Mouse (Mus musculus) CH12.LX (cell line): ENCODE results near the gene Rftn2.

Experiments
- CTCF ChIP-seq, 2 experiments: IDR thresholded peaks in 1 of 2; conservative IDR thresholded peaks in 1 of 2; 2 replicates each; pipeline ENCODE4 v1.5.1; 2011 to 2012; ENCODE audit warnings: low read depth in 2 of 2, low read length in 2 of 2, improper control_type of control experiment in 1 of 2, inconsistent platforms in 1 of 2, mild to moderate bottlenecking in 1 of 2, moderate library complexity in 1 of 2
- HCFC1 ChIP-seq: IDR thresholded peaks from 2 replicates; pipeline ENCODE4 v1.6.1; 2012; ENCODE audit warnings: low read depth, mild to moderate bottlenecking, inconsistent platforms, low read length, improper control_type of control experiment
- MYC ChIP-seq: IDR thresholded peaks from 2 replicates; pipeline ENCODE4 v1.6.1; 2011; ENCODE audit warnings: low read depth, mild to moderate bottlenecking, improper control_type of control experiment, low read length
- POLR2A ChIP-seq: IDR thresholded peaks from 2 replicates; pipeline ENCODE4 v1.6.1; 2011; ENCODE audit warnings: low read depth, mild to moderate bottlenecking, improper control_type of control experiment, low read length
- RCOR1 ChIP-seq: conservative IDR thresholded peaks from 2 replicates; pipeline ENCODE4 v1.6.1; 2012; ENCODE audit warnings: low read depth, mild to moderate bottlenecking, inconsistent platforms, low read length, improper control_type of control experiment
- USF2 ChIP-seq: conservative IDR thresholded peaks from 2 replicates; pipeline ENCODE4 v1.6.1; 2011; ENCODE audit warnings: low read depth, low read length, improper control_type of control experiment
- ZMIZ1 ChIP-seq: IDR thresholded peaks from 2 replicates; pipeline ENCODE4 v1.6.1; 2012; ENCODE audit warnings: low read depth, mild to moderate bottlenecking, inconsistent platforms, low read length, improper control_type of control experiment

DNA sequence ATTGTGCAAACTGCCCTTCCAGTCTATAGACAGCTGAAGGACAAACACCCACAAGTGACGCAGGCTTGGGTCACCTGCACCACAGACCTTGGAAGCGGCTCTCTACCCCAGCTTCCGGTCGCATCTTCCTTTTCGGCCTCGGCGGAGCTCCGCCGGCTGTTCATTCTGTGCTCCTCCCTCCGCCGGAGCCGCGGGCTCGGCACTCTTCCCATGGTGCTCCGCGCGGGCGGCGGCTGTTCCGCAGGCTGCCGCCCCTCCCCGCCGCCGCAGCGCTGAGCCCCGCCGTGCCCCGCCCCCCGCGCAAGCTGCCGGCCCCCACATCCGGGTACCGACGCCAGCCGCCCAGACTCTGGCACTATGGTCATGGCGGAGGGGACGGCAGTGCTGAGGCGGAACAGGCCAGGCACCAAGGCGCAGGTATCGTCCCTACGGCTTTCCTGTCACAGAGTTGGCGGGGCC is 95.6 kb downstream of the Rftn2 start, which contains the start of gene Mob4:
- TF ChIP-seq POLR2A (peak; percentile 92), HCFC1 (peak; percentile 82), CTCF (conservative IDR thresholded peaks at IDR 0.05 in 1 of 2, IDR thresholded peaks at IDR 0.05 in 1 of 2; ENCODE audit: low read depth in 2 of 2, low read length in 2 of 2) (no peak), USF2 (no peak), RCOR1 (no peak; the same call in 1 of the 2 replicates), MYC (no peak; the same call in 1 of the 2 replicates), ZMIZ1 (peak; percentile 90)
